Mouse (Mus musculus) CD8-positive naive resting alpha-beta T cell, adult 2 months (primary cell): Measurements from ENCODE around the gene Itgb2.

Experiments used
- DNase-seq, 2 experiments: peaks; one replicate each; pipeline ENCODE4 v3.0.0; 2022; ENCODE audit warnings: low read depth in 2 of 2, low spot score in 2 of 2

Itgb2 gene

GRCm38 (mm10) chr10:77586637-77587036, 56.6 kb downstream of the Itgb2 start:
- DNase-seq: no peak

DNA sequence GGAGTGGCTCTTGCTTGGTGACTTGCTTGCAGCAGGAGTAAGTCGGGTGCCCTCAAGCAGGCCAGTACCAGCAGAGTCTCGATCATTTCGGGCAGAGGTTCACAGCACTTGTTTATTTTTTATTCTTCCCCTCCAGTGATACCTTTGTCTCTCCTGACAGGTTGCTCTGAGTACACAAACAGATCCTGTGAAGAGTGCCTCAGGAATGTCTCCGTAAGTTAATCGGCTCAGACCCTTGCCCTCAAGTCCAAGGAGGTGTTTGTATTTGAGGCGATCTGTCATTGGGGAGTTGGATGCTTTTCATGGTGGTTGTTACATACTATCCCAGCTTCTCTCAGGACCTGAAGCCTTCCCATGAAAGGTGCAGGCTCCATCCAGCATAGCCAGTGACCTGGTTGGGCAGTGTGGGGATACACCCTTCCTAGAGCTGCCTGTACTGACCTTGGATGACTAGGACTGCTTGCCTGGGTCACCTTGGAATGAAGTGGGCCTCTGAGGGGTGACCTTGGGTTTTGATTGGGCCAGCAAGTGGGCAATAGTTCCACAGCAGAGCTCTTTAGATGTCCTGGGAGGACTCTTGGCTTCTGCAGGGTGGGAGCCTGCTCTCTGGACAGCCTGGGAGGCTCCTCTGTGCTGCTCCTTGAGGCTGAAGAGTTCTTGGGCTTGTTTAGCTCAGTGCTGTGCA, 57.2 kb downstream of the Itgb2 start:
- no peak for DNase-seq

DNA sequence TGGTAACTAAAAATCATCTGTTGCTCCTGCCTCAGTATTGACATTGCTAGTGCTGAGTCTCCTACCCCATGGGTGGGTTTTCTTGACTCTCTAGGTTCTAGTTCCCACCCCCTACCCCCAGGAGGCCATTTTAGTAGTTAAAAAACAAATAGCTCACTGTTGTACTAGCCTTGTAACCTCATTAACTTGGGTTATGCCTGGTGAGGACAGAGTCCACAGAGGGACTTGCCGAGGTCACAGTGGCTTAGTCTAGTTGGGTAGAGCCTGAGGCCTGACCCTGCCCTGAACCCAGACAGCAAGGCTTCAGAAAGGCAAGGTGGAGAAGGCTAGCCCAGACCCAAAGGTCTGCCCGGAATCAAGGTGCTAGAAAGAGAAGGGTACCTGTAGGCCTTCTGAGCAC, 58.0 kb downstream of the Itgb2 start:
- no peak for DNase-seq

GRCm38 (mm10) chr10:77589117-77589516, 59.1 kb downstream of the Itgb2 start:
- DNase-seq: no peak

DNA sequence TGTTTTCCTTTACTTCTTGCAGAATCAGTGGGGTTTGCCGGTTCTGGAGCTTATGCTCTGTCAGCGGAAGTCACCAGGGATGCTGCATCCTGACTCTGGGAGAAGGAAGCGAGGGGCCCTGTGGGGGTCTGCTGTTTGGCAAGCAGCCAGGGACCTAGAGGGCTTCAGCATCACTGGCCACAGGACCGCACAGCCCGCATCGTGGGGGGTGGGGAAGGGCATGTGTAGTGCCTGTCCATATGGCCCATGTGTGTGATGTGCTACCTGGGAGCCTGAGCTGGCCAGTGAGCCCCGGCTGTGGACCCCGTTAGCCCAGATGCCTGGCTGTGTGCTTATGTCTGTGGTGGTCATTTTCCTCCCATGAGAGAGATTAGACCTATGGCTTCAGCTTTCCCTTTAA, 59.7 kb downstream of the Itgb2 start:
- DNase-seq: no peak

- DNase-seq: peak; percentile 52 to 72
Measured at GRCm38 (mm10) chr10:77590812-77591211, 60.8 kb downstream of the Itgb2 start.

DNA sequence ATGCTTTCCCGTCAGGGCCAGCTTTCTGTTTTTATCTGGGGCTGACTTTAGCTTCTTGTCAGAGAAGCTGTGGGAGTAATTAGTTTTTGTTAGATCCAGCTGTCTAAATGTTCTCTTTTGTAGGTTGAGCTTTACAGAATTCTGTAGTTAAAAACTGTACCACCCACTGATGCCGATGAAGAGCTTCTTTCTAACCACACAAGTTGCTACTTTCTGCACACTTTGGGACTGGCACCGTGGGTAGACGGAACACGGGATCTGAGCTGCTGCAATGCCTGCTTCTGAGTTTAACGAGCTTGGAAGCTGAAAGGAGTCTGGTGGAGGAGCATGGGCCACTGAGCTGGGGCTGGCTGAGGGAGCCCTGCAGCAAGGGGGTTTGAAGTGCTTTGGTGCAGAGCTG, 61.5 kb downstream of the Itgb2 start:
- DNase-seq: no peak

DNA sequence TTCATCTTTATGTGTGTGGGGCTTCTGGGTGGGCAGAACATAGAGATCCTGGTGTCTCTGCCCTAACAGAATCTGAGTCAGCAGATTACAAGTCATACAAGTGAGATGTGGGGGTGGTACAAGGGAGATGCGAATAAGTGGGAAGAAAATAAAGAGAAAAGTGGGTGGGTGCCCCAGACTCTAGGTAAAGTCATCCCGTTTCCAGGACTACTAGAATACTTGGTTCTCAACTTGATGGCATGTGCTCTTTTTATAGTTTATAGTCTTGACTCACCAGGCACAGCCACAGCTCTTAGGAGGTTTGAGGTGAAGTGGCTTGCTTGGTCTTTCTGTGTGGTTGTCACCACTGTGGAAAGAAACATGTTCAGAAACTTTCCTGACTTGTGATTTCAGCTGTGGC, 66.0 kb downstream of the Itgb2 start:
- no peak for DNase-seq

DNA sequence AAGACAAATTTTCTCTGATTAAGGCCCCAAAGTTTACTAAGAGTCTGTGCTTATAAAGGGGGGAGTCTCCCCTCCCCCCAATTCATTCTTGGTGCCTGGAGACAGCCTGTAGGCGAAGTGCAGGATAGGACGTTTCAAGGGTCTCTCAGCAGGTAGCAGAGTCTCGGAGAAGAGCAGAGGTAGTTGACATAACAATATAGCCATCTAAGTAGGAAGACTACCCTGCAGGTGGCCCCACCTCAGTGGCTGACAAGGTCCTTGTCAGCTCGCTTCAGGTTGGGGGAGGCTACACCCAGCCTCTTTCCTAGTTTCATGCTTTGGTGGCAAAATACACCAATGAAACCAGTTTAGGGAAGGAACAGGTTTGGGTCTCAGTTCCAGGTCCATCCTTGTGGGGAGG, 73.0 kb downstream of the Itgb2 start:
- DNase-seq: no peak

- no peak for DNase-seq
Measured at GRCm38 (mm10) chr10:77604111-77604510, 74.1 kb downstream of the Itgb2 start.

DNA sequence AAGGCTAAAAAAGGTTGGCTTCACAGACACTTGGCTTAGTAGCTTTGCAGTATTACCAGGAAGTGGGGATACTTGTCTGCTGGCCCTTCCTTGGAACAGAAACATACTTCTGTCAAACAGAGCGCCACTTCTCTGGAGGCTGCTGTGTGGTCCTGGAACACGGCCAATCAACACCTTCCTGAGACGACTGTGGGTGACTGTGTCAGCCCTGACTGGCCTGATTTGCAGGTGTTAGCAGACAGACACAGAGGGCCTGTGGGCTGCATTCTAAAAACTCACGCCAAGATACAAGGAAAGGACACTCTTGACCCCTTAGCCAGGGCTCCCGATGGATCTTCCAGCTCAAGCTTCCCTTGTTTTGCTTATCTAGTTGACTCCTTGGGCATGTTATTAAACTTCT, 74.9 kb downstream of the Itgb2 start:
- no peak for DNase-seq

- DNase-seq: peak in 1 of 2 experiments; percentile 28
Measured at GRCm38 (mm10) chr10:77605368-77605767, 75.3 kb downstream of the Itgb2 start.

- peak; percentile 99 to 100 for DNase-seq
Measured at GRCm38 (mm10) chr10:77605908-77606826, 76.1 kb downstream of the Itgb2 start, which contains the start of the genes Sumo3 and Gm49325. Gene Sumo3 (plus strand): TSS chr10:77606097. Gene Gm49325 (plus strand): TSS chr10:77606197.

- peak; percentile 53 to 58 for DNase-seq
Measured at GRCm38 (mm10) chr10:77606855-77607254, 76.8 kb downstream of the Itgb2 start.

DNA sequence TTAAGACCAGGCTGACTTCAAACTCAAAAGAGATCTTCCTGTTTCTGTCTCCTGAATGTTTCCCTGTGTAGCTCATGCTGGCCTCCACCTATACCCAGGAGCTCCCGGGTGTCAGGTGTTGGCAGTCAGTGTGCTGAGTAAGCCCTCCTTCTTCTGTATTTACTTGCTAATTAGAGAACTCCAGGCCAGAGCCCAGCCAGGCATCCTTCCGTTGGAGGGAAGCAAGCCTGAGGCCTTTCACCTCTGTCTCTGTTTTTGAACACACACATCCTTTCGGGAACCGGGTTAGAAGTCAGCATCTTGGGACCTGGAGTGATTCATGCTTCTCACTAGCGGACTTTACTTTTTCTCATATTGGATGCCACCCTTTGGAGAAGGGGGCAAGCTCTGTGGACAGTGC, 77.4 kb downstream of the Itgb2 start:
- no peak for DNase-seq

GRCm38 (mm10) chr10:77608589-77608988, 78.5 kb downstream of the Itgb2 start:
- DNase-seq: no peak

DNA sequence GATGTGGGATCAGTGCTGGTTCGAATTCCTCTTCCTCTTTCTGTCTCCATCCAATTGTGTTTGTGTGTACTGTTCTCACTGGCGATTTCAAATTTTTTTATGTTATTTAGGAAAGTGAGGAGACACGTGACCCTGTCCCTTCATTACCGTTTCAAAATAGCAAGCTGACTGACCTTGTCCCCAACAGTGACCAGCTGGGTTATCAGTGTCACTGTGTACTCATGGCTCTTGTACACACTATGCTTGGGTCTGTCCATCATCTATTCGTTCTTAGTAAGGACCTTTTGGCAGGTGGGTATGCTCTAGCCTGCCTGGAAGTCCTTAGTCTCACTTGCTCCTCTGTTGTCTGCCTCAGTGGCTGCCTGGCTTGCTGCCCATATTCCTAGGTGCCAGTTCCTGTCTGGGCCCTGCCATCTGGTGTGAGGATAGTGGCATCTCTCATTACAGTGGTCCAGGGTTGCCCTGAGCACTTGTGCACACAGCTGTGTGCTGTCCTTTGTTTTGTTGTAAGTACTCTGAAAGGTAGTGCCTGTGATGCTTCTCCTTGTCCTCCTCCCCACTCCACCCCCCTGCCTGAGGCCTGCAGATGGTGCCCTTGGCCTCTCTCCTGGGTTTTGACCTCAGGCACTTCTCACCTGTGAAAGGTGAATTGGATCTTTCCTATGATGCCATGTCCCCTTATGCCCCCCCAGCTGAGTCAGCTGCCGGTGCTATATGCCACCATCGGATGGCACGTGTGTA, 80.3 kb downstream of the Itgb2 start:
- DNase-seq: no peak

- DNase-seq: no peak
Measured at GRCm38 (mm10) chr10:77613409-77613808, 83.4 kb downstream of the Itgb2 start.
